Mouse (Mus musculus) heart, embryonic 11.5 days (tissue): Measurements from ENCODE around the gene Gfra1. TPM values are rescaled to one million over a fixed set of nuclear protein-coding genes. Genes with fewer than 3 reads are reported as not detected.

ENCODE experiments used
- ATAC-seq: fragments of 200-750 bp; cut with Nextera tagmentation; replicated peaks from 2 replicates; pipeline ENCODE4 v1.8.0; 2017; ENCODE audit warnings: moderate library complexity; ENCODE audit not compliant: insufficient number of reproducible peaks, low FRiP score, low TSS enrichment
- H3K27ac ChIP-seq: fragments of 300-500 bp; sonication (generic); 2 replicates; pipeline ENCODE4 v1.5.1; 2014; ENCODE audit warnings: mild to moderate bottlenecking, low read depth, low read length
- H3K27me3 ChIP-seq: fragments of 300-500 bp; sonication (generic); 2 replicates; pipeline ENCODE4 v1.6.1; 2014; ENCODE audit warnings: mild to moderate bottlenecking, low read length, mixed read lengths; ENCODE audit not compliant: control insufficient read depth, insufficient read depth
- H3K36me3 ChIP-seq: fragments of 300-500 bp; sonication (generic); 2 replicates; pipeline ENCODE4 v1.6.1; 2014; ENCODE audit warnings: mild to moderate bottlenecking, low read length, moderate library complexity, mixed read lengths; ENCODE audit not compliant: control insufficient read depth, insufficient read depth
- H3K4me1 ChIP-seq: fragments of 300-500 bp; sonication (generic); 2 replicates; pipeline ENCODE4 v1.6.1; 2014; ENCODE audit warnings: low read length; ENCODE audit not compliant: control insufficient read depth, insufficient read depth
- H3K4me2 ChIP-seq: fragments of 300-500 bp; sonication (generic); 2 replicates; pipeline ENCODE4 v1.6.1; 2014; ENCODE audit warnings: mild to moderate bottlenecking, moderate library complexity
- H3K4me3 ChIP-seq: fragments of 300-500 bp; sonication (generic); 2 replicates; pipeline ENCODE4 v1.5.1; 2014; ENCODE audit warnings: low read depth, low read length
- H3K9ac ChIP-seq: fragments of 300-500 bp; sonication (generic); 2 replicates; pipeline ENCODE4 v1.6.1; 2014; ENCODE audit warnings: mild to moderate bottlenecking, low read depth, low read length, moderate library complexity
- H3K9me3 ChIP-seq: fragments of 300-500 bp; sonication (generic); replicated peaks from 2 replicates; pipeline ENCODE4 v1.6.1; 2016; ENCODE audit warnings: low read length; ENCODE audit not compliant: control insufficient read depth
- WGBS: fragments of 180-500 bp; shearing (Covaris S2); extraction: QIAGEN DNeasy Blood & Tissue Kit; methylation state at CpG from one replicate; pipeline ENCODE4 v1.1.7; 2014; ENCODE audit not compliant: insufficient replicate concordance; 5-methylcytosine and 5-hydroxymethylcytosine counted together
- polyA plus RNA-seq: library from polyadenylated mRNA; unstranded; fragments of >200 nt; fragmentation: Nextera tagmentation; extraction: Ambion mirVana; gene quantifications from 2 replicates; pipeline ENCODE4 v1.2.1, GENCODE M21; 2014

Gfra1 gene
- polyA plus RNA-seq, 1 experiment from 2014 or later: 3.8 TPM

DNA sequence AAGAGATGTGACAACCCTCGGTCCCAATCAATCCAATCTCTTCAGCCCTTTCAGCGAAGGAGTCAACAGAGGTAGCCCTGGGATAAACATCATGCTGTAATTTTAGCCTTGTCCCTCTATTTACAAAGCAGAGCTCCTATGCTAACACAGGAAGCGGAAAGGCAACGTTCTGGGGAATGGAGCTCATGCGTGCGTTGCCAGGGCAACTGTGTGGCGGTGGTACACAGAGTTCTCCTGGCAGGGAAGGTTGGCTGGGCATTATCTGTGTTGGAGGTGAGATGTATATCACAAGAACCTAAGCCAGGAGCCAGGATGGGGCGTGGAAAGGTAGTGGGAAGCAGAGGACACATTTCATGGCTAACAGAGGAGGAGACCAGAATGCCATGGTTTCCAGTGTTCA, 194.8 kb downstream of the Gfra1 start:
- Histone ChIP-seq H3K4me1 (no peaks in the 10 kb centered on the region), H3K27ac (no peak overlapping the region), H3K9me3 (no peaks in the 10 kb centered on the region), H3K36me3 (no peaks in the 10 kb centered on the region), H3K4me2 (no peak overlapping the region), H3K4me3 (no peak overlapping the region), H3K27me3 (peaks cover 4% of the 10 kb centered on the region; the same call in 1 of the 2 replicates), H3K9ac (no peak overlapping the region)
- WGBS: 78% methylated on average over 8 of the region's 8 CpGs
- ATAC-seq: no peak

DNA sequence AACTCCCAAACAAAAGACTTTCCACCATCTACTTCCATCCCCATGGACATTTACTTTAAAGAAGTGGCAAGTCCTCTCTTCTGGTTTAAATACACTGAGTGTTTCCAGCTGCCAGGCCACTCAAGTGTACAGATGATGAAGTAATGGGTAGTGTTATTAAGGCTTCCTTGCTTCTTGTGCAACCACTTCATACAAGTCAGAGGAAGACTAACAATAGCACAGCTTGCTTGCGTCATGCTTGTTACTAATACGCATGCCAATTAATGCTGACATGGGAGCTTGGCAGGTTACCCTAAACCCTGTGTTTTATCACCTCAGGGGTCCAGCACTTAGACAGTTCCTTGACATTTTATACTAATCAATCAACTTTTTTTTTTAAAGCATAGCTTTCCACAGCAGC, 196.5 kb downstream of the Gfra1 start:
- Histone ChIP-seq H3K4me3 (no peak overlapping the region), H3K9ac (no peak overlapping the region), H3K4me1 (no peaks in the 10 kb centered on the region), H3K27me3 (peaks cover 4% of the 10 kb centered on the region; the same call in 1 of the 2 replicates), H3K4me2 (no peak overlapping the region), H3K9me3 (no peaks in the 10 kb centered on the region), H3K36me3 (no peaks in the 10 kb centered on the region), H3K27ac (no peak overlapping the region)
- ATAC-seq: no peak
- WGBS: 69% methylated on average over 2 of the region's 2 CpGs

DNA sequence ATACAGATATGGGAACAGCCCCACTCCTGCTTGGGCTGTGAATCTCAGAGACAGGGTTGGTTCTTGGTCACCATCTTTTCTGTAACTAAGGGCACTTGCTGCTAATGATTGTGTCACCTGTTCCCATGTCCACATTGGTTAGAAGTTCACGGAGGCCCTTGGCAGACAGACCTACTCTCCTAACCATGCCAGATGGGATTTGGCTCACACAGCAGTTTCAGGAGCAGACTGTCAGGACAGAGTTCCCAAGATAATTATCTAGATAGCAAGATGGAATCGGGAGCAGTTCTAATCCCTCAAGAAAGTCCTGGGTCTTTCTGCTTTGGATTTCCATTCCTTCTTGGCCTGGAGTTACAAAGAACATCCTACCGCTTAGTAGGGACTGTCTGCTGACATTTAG, 199.2 kb downstream of the Gfra1 start:
- Histone ChIP-seq H3K27me3 (peaks cover 4% of the 10 kb centered on the region; the same call in 1 of the 2 replicates), H3K4me2 (no peak overlapping the region), H3K36me3 (no peaks in the 10 kb centered on the region), H3K4me1 (no peaks in the 10 kb centered on the region), H3K9me3 (no peaks in the 10 kb centered on the region), H3K4me3 (no peak overlapping the region), H3K9ac (no peak overlapping the region), H3K27ac (no peak overlapping the region)
- WGBS: 83% methylated on average over 3 of the region's 3 CpGs
- ATAC-seq: no peak

DNA sequence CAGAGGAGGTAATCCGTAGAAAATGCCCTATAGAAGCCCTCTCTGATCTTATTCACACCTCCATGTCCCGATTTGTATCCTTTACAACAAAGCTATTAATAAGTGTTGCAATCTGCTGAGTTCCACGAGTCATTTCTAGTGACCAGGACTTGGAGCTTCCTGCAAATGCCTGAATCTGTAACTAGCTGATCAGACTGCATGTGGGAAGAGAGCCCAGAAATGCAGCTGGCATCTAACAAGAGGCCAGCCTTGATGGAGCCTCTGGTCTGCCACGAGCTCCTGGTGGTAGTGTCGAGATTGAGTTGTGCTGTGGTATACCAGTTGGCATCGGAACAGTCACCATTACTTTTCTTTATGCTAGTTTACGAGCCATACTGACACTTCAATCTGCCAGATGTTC, 200.3 kb downstream of the Gfra1 start:
- WGBS: 75% methylated on average over 7 of the region's 7 CpGs
- H3K36me3 ChIP-seq: no peaks in the 10 kb centered on the region

DNA sequence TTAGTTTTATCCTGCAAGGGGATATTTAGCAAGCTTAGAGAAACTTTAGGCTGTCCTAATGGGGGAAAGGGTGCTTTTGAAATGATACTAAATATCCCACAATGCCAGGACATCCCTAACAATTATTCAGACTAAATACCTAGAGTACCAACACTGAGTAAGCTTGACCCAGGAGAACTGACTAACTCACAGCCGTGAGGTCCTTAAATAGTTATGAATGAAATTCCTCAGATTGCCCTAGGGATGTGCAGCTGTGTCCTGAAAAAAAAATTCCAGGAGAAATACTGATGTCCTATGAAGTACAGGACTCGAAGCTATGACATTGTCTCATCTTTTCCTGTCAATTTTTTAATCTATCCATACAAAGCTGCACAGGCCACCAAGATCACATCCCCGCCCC, 201.5 kb downstream of the Gfra1 start:
- no peak overlapping the region for H3K4me3 ChIP-seq
- no peaks in the 10 kb centered on the region for H3K9me3 ChIP-seq
- ATAC-seq: no peak
- peaks cover 4% of the 10 kb centered on the region for H3K27me3 ChIP-seq
- WGBS: 55% methylated on average over 3 of the region's 3 CpGs
- no peaks in the 10 kb centered on the region for H3K4me1 ChIP-seq
- no peak overlapping the region for H3K4me2 ChIP-seq
- no peak overlapping the region for H3K27ac ChIP-seq
- H3K36me3 ChIP-seq: no peaks in the 10 kb centered on the region
- no peak overlapping the region for H3K9ac ChIP-seq

More for the DNA sequence above, 200.3 kb downstream of the Gfra1 start:
- no peak overlapping the region for H3K9ac ChIP-seq
- no peak overlapping the region for H3K4me2 ChIP-seq
- H3K4me3 ChIP-seq: no peak overlapping the region
- H3K27ac ChIP-seq: no peak overlapping the region
- H3K9me3 ChIP-seq: no peaks in the 10 kb centered on the region
- peaks cover 4% of the 10 kb centered on the region for H3K27me3 ChIP-seq
- no peaks in the 10 kb centered on the region for H3K4me1 ChIP-seq
- no peak for ATAC-seq

DNA sequence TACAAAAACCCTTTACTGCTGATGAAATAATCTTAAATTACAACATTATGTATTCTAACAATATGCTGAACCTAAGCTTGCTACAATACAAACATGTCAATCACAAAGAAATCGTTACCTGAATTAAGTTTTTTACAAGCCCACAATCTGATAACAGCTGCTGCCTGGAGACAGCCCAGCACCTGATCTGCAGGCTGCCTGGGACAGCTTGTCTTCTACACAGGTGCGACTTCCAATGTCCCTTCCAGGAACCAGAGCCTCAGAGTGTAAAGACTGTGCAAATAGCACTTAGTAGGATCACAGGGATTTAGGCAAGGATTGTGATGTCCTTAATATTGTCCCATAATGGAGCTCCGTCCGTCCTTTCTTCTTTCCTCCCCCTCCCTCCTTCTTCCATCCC, 204.0 kb downstream of the Gfra1 start:
- Histone ChIP-seq H3K9ac (no peak overlapping the region), H3K4me3 (no peak overlapping the region), H3K27me3 (peaks cover 3% of the 10 kb centered on the region), H3K27ac (no peak overlapping the region), H3K4me1 (no peaks in the 10 kb centered on the region), H3K4me2 (no peak overlapping the region), H3K36me3 (no peaks in the 10 kb centered on the region), H3K9me3 (no peaks in the 10 kb centered on the region)
- ATAC-seq: no peak
- WGBS: 75% methylated on average over 4 of the region's 4 CpGs

DNA sequence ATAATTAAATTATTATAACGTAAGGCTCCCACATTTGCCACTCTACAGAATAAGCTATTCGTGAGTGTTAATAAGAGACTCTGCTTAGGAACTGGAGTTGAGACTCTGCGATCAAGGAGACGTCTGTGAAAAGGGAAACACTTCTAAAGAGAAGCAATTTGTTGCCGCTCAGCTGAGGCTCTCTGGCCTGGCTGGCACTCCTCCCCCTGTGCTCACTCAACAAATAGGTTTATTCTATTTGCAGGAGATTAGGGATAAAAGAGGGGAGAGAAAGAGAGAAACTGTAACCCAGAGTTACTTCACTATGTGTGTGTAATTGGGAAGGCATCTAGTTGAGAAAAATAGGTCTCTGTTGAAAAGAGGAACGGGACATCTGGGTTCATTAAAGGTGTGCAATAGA, 204.6 kb downstream of the Gfra1 start:
- no peak overlapping the region for H3K27ac ChIP-seq
- no peaks in the 10 kb centered on the region for H3K4me1 ChIP-seq
- peaks cover 3% of the 10 kb centered on the region for H3K27me3 ChIP-seq
- H3K4me3 ChIP-seq: no peak overlapping the region
- H3K9me3 ChIP-seq: no peaks in the 10 kb centered on the region
- H3K4me2 ChIP-seq: no peak overlapping the region
- ATAC-seq: no peak
- H3K9ac ChIP-seq: no peak overlapping the region
- no peaks in the 10 kb centered on the region for H3K36me3 ChIP-seq
- WGBS: 52% methylated on average over 6 of the region's 6 CpGs

DNA sequence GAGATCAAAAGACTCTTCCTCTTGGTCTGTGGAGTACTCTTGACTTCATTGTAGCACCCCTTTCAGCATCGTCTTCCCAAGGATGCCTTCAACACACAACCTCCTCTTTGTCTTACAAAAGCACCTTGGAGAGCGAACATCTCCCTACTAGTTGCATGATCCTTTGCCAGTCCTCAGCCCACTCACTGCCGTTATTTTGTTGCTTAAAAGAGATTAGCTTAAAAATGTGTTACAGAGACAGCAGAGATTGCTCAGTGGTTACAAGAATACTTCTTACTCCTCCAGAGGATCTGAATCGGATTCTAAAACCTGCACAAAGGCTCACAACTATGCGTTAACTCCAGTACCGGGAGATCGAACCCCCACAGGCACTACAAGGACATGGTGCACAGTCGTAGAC, 205.5 kb downstream of the Gfra1 start:
- H3K27me3 ChIP-seq: peaks cover 7% of the 10 kb centered on the region
- WGBS: 77% methylated on average over 8 of the region's 8 CpGs
- no peaks in the 10 kb centered on the region for H3K4me1 ChIP-seq
- no peak overlapping the region for H3K9ac ChIP-seq
- H3K4me3 ChIP-seq: no peak overlapping the region
- no peak overlapping the region for H3K27ac ChIP-seq
- ATAC-seq: no peak
- no peaks in the 10 kb centered on the region for H3K9me3 ChIP-seq
- H3K4me2 ChIP-seq: no peak overlapping the region
- H3K36me3 ChIP-seq: no peaks in the 10 kb centered on the region

DNA sequence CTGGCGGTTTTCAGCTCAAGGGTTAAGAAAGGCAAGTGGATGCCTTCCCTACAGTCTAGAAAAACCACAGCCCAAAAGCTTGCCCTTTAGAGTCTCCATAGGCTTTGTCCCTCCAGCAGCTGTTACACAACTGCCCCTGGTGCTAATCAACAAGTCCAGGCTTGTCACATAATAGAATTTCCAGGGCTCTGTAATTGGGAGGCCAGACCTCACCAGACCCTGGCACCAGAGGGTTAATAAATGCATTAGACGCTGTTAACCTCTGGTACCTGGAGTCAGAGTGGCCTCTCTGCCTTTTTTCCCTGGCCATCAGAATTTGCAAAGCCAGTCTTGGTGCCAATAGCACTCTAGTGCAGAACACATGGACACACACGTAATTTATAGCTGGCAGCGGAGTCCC, 211.6 kb downstream of the Gfra1 start:
- H3K27ac ChIP-seq: no peak overlapping the region
- no peak overlapping the region for H3K4me3 ChIP-seq
- H3K4me2 ChIP-seq: no peak overlapping the region; the same call in 1 of the 2 replicates
- peaks cover 7% of the 10 kb centered on the region; the same call in 1 of the 2 replicates for H3K4me1 ChIP-seq
- H3K9ac ChIP-seq: 0 out of 2 replicates have a peak overlapping the region, but pooled peaks have one; percentile 28
- H3K36me3 ChIP-seq: no peaks in the 10 kb centered on the region
- 63% methylated on average over 4 of the region's 4 CpGs for WGBS
- ATAC-seq: no peak
- H3K27me3 ChIP-seq: 0 out of 2 replicates have a peak, but pooled peaks cover 7% of the 10 kb centered on the region
- no peaks in the 10 kb centered on the region for H3K9me3 ChIP-seq
